Mouse (Mus musculus): Measurements from ENCODE around the gene Slc22a23. TPM values are rescaled to one million over a fixed set of nuclear protein-coding genes. Genes with fewer than 3 reads are reported as not detected.

Slc22a23 gene
- polyA plus RNA-seq, 1 experiment from 2014 or later: 11.6 TPM

- no peak for DNase-seq (ENCODE audit: low spot score)
- Histone ChIP-seq H3K9ac (ENCODE audit: low read depth, low read length) (no peak overlapping the region), H3K4me1 (replicated peaks; ENCODE audit: control insufficient read depth, insufficient read depth, low read length) (peaks cover 59% of the 10 kb centered on the region), H3K4me3 (ENCODE audit: low read depth, low read length) (no peak overlapping the region), H3K27ac (ENCODE audit: low read depth, low read length) (peak overlapping the region; percentile 92), H3K4me2 (peak overlapping the region; percentile 36), H3K27me3 (replicated peaks; ENCODE audit: control insufficient read depth, insufficient read depth, low read length) (no peaks in the 10 kb centered on the region), H3K9me3 (ENCODE audit: control insufficient read depth, low read length) (no peaks in the 10 kb centered on the region), H3K36me3 (ENCODE audit: control insufficient read depth, insufficient read depth, low read length) (no peaks in the 10 kb centered on the region)
- 50% methylated on average over 2 of the region's 2 CpGs for WGBS
- peak; percentile 96 for ATAC-seq (replicated peaks; ENCODE audit: low FRiP score)
Measured at GRCm38 (mm10) chr13:34312346-34313002, 32.5 kb downstream of the Slc22a23 start.

GRCm38 (mm10) chr13:34311593-34311992, 33.4 kb downstream of the Slc22a23 start:
- 61% methylated on average over 2 of the region's 2 CpGs for WGBS
- Histone ChIP-seq H3K4me2 (no peak overlapping the region), H3K9ac (ENCODE audit: low read depth, low read length) (no peak overlapping the region), H3K4me1 (replicated peaks; ENCODE audit: control insufficient read depth, insufficient read depth, low read length) (peaks cover 58% of the 10 kb centered on the region), H3K27ac (ENCODE audit: low read depth, low read length) (peak overlapping the region; percentile 92), H3K4me3 (ENCODE audit: low read depth, low read length) (no peak overlapping the region), H3K9me3 (ENCODE audit: control insufficient read depth, low read length) (no peaks in the 10 kb centered on the region), H3K36me3 (ENCODE audit: control insufficient read depth, insufficient read depth, low read length) (no peaks in the 10 kb centered on the region), H3K27me3 (replicated peaks; ENCODE audit: control insufficient read depth, insufficient read depth, low read length) (no peaks in the 10 kb centered on the region)
- DNase-seq (ENCODE audit: low spot score): no peak
- no peak for ATAC-seq (replicated peaks; ENCODE audit: low FRiP score)

DNA sequence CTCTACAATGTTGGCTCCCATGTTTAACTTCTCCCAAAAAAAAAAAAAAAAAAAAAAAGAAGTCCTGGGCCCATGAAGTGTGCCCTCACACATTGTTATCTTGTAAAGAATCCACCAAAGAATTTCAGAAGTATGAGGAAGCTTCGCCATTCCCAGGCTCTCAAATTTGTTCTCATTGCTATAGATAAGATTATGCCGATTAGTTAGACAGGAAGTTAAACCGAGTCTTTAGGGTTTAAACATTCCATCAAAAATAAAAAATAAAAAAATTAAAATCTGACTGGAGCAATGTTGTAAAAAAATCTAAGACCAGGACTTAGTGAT, 36.4 kb downstream of the Slc22a23 start:
- Histone ChIP-seq H3K27ac (ENCODE audit: low read depth, low read length) (no peak overlapping the region), H3K27me3 (replicated peaks; ENCODE audit: control insufficient read depth, insufficient read depth, low read length) (no peaks in the 10 kb centered on the region), H3K9ac (ENCODE audit: low read depth, low read length) (no peak overlapping the region), H3K9me3 (ENCODE audit: control insufficient read depth, low read length) (no peaks in the 10 kb centered on the region), H3K36me3 (ENCODE audit: control insufficient read depth, insufficient read depth, low read length) (0 out of 2 replicates have a peak, but pooled peaks cover 3% of the 10 kb centered on the region), H3K4me1 (replicated peaks; ENCODE audit: control insufficient read depth, insufficient read depth, low read length) (peaks cover 43% of the 10 kb centered on the region), H3K4me2 (no peak overlapping the region), H3K4me3 (ENCODE audit: low read depth, low read length) (no peak overlapping the region)
- ATAC-seq (replicated peaks; ENCODE audit: low FRiP score): no peak
- 45% methylated on average over 3 of the region's 3 CpGs for WGBS
- DNase-seq (ENCODE audit: low spot score): no peak

DNA sequence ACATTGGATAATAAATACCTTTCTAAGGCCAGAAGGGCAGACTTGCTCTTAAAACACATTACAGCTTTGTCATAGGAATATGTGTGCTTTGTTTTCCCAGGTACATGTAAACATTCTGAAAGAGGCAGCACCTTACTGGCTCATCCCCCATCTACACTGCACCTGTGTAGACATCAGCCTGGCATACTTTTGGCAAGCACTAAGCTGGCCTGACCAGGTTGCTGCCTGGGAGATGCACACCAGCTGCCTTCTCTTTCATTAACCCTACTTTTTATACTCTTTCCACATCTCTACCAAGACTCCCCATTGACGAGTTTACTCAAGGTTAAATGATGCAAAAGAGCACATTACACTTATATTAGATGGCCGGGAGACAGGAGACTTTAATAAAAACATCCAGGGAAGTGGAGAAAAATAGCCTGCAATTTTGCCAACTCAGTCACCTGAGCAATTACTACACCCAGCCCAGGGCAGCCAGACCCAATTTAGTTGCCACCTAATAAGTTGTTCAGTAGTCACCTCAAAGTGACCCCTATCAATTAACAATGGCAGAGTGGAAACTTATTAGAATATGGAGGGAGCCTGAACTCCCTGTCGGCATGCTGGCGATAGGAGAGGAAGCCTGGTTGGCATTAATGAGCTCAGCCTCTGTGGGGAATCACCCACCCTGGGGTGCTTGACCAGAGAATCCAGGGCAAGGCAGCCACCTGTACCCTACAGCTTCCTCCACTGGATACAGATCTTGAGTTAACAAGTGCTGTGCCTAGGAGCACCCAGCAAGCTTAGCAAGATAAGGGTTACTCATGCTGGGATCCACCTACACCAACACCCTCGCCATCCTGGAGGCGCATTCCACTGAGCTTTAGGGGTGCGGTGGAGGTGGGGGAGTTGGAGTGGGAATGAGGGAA, 37.0 kb downstream of the Slc22a23 start:
- no peak for ATAC-seq (replicated peaks; ENCODE audit: low FRiP score)
- H3K27ac ChIP-seq (ENCODE audit: low read depth, low read length): no peak overlapping the region
- H3K36me3 ChIP-seq (ENCODE audit: control insufficient read depth, insufficient read depth, low read length): 0 out of 2 replicates have a peak, but pooled peaks cover 3% of the 10 kb centered on the region
- peaks cover 42% of the 10 kb centered on the region for H3K4me1 ChIP-seq (replicated peaks; ENCODE audit: control insufficient read depth, insufficient read depth, low read length)
- no peak overlapping the region for H3K4me2 ChIP-seq
- no peaks in the 10 kb centered on the region for H3K27me3 ChIP-seq (replicated peaks; ENCODE audit: control insufficient read depth, insufficient read depth, low read length)
- DNase-seq (ENCODE audit: low spot score): no peak
- no peak overlapping the region for H3K9ac ChIP-seq (ENCODE audit: low read depth, low read length)
- no peaks in the 10 kb centered on the region for H3K9me3 ChIP-seq (ENCODE audit: control insufficient read depth, low read length)
- no peak overlapping the region for H3K4me3 ChIP-seq (ENCODE audit: low read depth, low read length)
- 61% methylated on average over 7 of the region's 7 CpGs for WGBS

DNA sequence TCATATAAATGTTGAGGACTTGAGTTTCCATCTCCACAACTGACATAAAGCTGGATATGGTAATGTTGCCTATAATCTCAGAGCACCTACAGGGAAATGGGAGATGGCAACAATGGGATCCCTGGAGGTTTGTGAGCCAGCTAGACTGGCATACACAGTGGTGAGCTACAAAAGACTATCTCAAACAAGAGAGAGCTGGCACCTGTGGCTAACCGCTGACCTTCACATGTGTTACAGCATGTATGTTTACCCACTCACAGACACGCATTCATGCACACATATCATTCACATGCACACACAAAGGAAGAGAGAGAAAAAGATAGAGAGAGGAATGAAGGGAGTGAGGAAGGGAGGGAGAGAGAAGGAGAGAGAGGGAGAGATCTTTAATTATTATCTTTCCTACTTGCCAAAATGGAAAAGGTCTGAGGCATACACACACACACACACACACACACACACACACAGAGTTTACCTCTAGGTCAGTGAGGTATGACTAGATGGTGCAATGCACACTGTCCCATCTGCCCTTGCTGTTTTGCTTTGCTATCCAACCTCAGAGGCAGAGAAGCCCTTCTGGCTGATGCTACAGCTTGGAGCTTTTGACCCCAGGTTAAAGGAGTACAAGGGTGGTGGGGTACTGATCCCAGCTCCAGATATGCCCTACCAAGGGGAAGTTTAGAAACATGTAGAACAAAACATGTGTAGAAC, 38.9 kb downstream of the Slc22a23 start:
- Histone ChIP-seq H3K4me1 (replicated peaks; ENCODE audit: control insufficient read depth, insufficient read depth, low read length) (peaks cover 35% of the 10 kb centered on the region), H3K4me2 (no peak overlapping the region), H3K9ac (ENCODE audit: low read depth, low read length) (peak overlapping the region; percentile 15; the same call in 1 of the 2 replicates), H3K27me3 (replicated peaks; ENCODE audit: control insufficient read depth, insufficient read depth, low read length) (no peaks in the 10 kb centered on the region), H3K27ac (ENCODE audit: low read depth, low read length) (no peak overlapping the region), H3K4me3 (ENCODE audit: low read depth, low read length) (no peak overlapping the region), H3K36me3 (ENCODE audit: control insufficient read depth, insufficient read depth, low read length) (0 out of 2 replicates have a peak, but pooled peaks cover 5% of the 10 kb centered on the region), H3K9me3 (ENCODE audit: control insufficient read depth, low read length) (no peaks in the 10 kb centered on the region)
- DNase-seq (ENCODE audit: low spot score): no peak
- no peak for ATAC-seq (replicated peaks; ENCODE audit: low FRiP score)
- whole genome bisulfite sequencing: 87% methylated on average over 2 of the region's 2 CpGs

DNA sequence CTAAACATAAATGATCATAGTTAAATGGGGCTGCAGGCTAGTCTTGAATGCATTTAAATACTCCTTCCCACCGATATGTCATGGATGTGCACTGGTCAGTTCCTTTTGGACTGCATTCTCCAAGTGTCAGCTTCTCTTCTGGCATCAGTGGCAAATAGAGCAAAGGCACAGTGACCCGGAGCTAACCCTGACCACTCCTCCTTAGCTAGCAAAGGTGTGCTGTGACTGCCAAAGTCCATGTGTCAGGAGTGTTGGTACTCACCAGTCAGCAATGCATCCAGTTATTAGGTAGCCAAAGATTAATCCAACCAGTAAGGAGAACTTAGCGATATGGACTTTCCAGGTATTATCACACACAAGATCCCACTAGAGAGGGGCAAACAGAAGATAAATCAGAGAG, 40.1 kb downstream of the Slc22a23 start:
- Histone ChIP-seq H3K4me3 (ENCODE audit: low read depth, low read length) (no peak overlapping the region), H3K9me3 (ENCODE audit: control insufficient read depth, low read length) (no peaks in the 10 kb centered on the region), H3K4me2 (no peak overlapping the region), H3K27ac (ENCODE audit: low read depth, low read length) (no peak overlapping the region), H3K36me3 (ENCODE audit: control insufficient read depth, insufficient read depth, low read length) (0 out of 2 replicates have a peak, but pooled peaks cover 5% of the 10 kb centered on the region), H3K4me1 (replicated peaks; ENCODE audit: control insufficient read depth, insufficient read depth, low read length) (peaks cover 32% of the 10 kb centered on the region), H3K9ac (ENCODE audit: low read depth, low read length) (no peak overlapping the region), H3K27me3 (replicated peaks; ENCODE audit: control insufficient read depth, insufficient read depth, low read length) (no peaks in the 10 kb centered on the region)
- ATAC-seq (replicated peaks; ENCODE audit: low FRiP score) (no peak), DNase-seq (ENCODE audit: low spot score) (no peak)
- WGBS: 89% methylated on average over 3 of the region's 3 CpGs

DNA sequence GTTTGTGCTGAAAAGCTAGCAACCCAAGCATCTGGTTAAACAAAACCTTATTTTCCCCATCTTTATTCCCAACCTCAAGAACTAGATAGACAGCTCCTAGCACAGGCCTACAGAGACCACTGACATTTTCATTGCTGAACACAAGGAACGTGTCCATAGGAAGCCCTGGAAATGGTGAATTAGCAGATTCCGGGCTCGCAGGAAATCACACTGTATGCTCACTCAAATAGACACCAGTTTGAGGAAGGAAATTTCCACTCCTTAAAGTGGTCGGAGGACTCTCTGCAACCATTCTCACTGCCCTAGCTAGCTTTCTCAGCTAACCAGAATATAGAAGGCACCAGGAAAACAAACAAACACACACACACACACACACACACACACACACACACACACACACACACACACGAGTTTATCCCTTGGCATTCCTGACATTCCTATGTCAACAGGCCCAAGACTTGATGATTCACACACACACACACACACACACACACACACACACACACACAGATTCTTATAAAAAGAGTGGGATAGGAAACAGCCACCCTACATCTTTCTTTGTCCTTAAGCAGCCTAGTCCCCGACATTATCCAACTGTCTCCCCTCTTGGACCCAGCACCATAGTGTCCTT, 41.5 kb downstream of the Slc22a23 start:
- WGBS: 52% methylated on average over 6 of the region's 6 CpGs
- Histone ChIP-seq H3K9me3 (ENCODE audit: control insufficient read depth, low read length) (no peaks in the 10 kb centered on the region), H3K27me3 (replicated peaks; ENCODE audit: control insufficient read depth, insufficient read depth, low read length) (no peaks in the 10 kb centered on the region), H3K4me3 (ENCODE audit: low read depth, low read length) (no peak overlapping the region), H3K4me2 (no peak overlapping the region), H3K27ac (ENCODE audit: low read depth, low read length) (no peak overlapping the region), H3K9ac (ENCODE audit: low read depth, low read length) (no peak overlapping the region), H3K36me3 (ENCODE audit: control insufficient read depth, insufficient read depth, low read length) (0 out of 2 replicates have a peak, but pooled peaks cover 7% of the 10 kb centered on the region), H3K4me1 (replicated peaks; ENCODE audit: control insufficient read depth, insufficient read depth, low read length) (peaks cover 23% of the 10 kb centered on the region)
- no peak for DNase-seq (ENCODE audit: low spot score)
- ATAC-seq (replicated peaks; ENCODE audit: low FRiP score): no peak

- H3K36me3 ChIP-seq (ENCODE audit: control insufficient read depth, insufficient read depth, low read length): peaks cover 12% of the 10 kb centered on the region; the same call in 1 of the 2 replicates
- H3K4me2 ChIP-seq: no peak overlapping the region
- H3K27me3 ChIP-seq (replicated peaks; ENCODE audit: control insufficient read depth, insufficient read depth, low read length): no peaks in the 10 kb centered on the region
- DNase-seq (ENCODE audit: low spot score) (no peak), ATAC-seq (replicated peaks; ENCODE audit: low FRiP score) (no peak)
- H3K9me3 ChIP-seq (ENCODE audit: control insufficient read depth, low read length): no peaks in the 10 kb centered on the region
- H3K27ac ChIP-seq (ENCODE audit: low read depth, low read length): no peak overlapping the region
- no peak overlapping the region for H3K9ac ChIP-seq (ENCODE audit: low read depth, low read length)
- H3K4me1 ChIP-seq (replicated peaks; ENCODE audit: control insufficient read depth, insufficient read depth, low read length): peaks cover 19% of the 10 kb centered on the region
- no peak overlapping the region for H3K4me3 ChIP-seq (ENCODE audit: low read depth, low read length)
- 65% methylated on average over 3 of the region's 3 CpGs for WGBS
Measured at GRCm38 (mm10) chr13:34301585-34301984, 43.4 kb downstream of the Slc22a23 start.
